Mouse (Mus musculus): ENCODE measurements around the gene AI661453. TPM values are rescaled to one million over a fixed set of nuclear protein-coding genes. Genes with fewer than 3 reads are reported as not detected.

Gene AI661453
- polyA plus RNA-seq, 1 experiment: 2.8 TPM

DNA sequence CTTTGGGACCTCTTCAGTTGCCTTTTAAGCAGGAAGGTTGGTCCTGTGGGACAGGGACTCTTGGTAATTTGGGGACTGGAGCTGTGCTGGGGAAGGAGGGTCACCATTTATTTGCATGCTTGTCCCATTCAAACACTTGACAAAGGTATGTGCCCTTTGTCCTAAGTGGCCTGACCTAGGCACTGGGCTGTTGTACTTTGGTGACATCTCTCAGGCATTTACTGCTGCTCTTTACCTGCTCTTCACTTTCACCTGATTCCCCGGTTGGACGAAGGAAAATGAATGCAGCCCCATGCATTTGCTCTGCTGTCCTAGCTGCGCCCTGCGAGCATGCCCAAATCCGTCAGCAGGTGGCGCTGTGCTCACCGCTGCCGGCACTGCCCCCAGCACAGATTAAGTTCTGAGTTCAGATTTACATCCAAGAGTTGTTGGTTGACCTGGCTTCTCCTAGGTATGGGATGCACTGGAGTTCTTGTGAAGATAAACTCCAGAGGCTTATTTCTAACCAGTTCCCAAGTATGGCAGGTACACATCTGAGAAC, 37.1 kb downstream of the AI661453 start:
- Histone ChIP-seq H3K4me1 (ENCODE audit: control insufficient read depth, insufficient read depth, low read length) (no peaks in the 10 kb centered on the region), H3K27ac (ENCODE audit: insufficient read depth, low read depth, low read length) (no peak overlapping the region), H3K4me3 (ENCODE audit: insufficient read depth, low read length) (no peak overlapping the region)
- TF ChIP-seq CTCF (IDR thresholded peaks at IDR 0.05; ENCODE audit: low read depth, low read length) (peak; percentile 82), POLR2A (IDR thresholded peaks at IDR 0.05; ENCODE audit: borderline replicate concordance, low read depth, low read length) (no peak)

DNA sequence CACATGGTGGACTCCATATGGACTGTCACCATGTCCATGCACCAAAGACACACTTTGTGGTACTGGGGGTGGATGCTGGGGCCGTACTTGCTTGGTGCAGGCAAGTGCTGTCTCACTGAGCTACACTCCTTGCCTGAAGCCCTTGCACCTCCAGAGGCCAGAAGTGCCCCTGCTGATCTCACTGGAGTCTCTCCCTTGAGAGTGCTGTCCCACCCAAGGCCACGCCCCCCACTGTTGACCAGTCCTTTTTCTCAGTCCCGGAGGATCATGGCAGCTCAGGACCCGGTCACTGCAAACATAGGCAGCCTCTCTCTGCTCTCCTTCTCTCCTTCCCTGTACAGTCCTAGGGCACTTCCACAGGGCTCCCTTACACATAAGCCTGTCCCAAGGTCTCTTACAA, 37.8 kb downstream of the AI661453 start:
- no peaks in the 10 kb centered on the region for H3K4me1 ChIP-seq (ENCODE audit: control insufficient read depth, insufficient read depth, low read length)
- H3K27ac ChIP-seq (ENCODE audit: insufficient read depth, low read depth, low read length): no peak overlapping the region
- no peak overlapping the region for H3K4me3 ChIP-seq (ENCODE audit: insufficient read depth, low read length)
- TF ChIP-seq POLR2A (IDR thresholded peaks at IDR 0.05; ENCODE audit: borderline replicate concordance, low read depth, low read length) (no peak), CTCF (IDR thresholded peaks at IDR 0.05; ENCODE audit: low read depth, low read length) (no peak)

DNA sequence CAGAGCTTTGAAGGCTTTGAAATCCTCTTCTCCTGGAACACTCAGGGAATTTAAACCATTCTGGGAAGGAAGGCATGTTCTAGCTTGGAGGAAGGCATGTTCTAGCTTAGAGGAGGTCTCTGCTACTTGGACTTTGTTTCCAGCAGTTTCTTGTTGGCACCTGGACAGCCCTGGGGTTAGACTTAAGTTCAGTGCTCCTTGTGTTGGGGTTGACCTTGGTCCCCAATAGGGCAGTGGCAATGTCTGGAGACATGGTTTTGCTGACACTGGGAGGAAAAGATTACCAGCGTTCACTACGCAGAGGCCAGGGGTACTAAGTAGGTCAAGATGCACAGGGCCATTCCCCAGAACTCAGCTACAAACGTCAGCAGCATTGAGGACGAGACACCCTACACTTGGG, 38.8 kb downstream of the AI661453 start:
- no peak for TF ChIP-seq CTCF (IDR thresholded peaks at IDR 0.05; ENCODE audit: low read depth, low read length)
- TF ChIP-seq POLR2A (IDR thresholded peaks at IDR 0.05; ENCODE audit: borderline replicate concordance, low read depth, low read length): no peak
- Histone ChIP-seq H3K4me1 (ENCODE audit: control insufficient read depth, insufficient read depth, low read length) (no peaks in the 10 kb centered on the region), H3K4me3 (ENCODE audit: insufficient read depth, low read length) (no peak overlapping the region), H3K27ac (ENCODE audit: insufficient read depth, low read depth, low read length) (no peak overlapping the region)

DNA sequence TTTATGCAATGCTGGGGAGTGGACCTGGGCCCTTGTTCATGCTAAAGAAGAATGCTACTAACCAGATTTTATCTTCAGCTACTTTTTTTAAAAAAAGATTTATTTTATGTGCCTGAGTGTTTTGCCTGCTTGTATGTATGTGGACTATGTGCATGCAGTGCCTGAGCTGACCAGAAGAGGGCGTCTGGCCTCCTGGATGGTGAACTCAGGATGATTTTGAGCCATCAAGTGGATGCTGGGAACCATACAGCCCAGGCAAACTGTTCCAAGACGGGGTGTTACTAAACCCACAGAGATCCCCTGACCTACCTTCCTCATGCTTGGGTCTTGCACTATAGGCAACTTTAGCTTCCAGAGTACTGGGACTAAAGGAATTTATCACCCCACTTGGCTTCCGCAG, 39.3 kb downstream of the AI661453 start:
- Histone ChIP-seq H3K27ac (ENCODE audit: insufficient read depth, low read depth, low read length) (no peak overlapping the region), H3K4me3 (ENCODE audit: insufficient read depth, low read length) (no peak overlapping the region), H3K4me1 (ENCODE audit: control insufficient read depth, insufficient read depth, low read length) (no peaks in the 10 kb centered on the region)
- 0 out of 2 replicates have a peak, but pooled peaks have one; percentile 15 for TF ChIP-seq CTCF (IDR thresholded peaks at IDR 0.05; ENCODE audit: low read depth, low read length)
- TF ChIP-seq POLR2A (IDR thresholded peaks at IDR 0.05; ENCODE audit: borderline replicate concordance, low read depth, low read length): no peak

DNA sequence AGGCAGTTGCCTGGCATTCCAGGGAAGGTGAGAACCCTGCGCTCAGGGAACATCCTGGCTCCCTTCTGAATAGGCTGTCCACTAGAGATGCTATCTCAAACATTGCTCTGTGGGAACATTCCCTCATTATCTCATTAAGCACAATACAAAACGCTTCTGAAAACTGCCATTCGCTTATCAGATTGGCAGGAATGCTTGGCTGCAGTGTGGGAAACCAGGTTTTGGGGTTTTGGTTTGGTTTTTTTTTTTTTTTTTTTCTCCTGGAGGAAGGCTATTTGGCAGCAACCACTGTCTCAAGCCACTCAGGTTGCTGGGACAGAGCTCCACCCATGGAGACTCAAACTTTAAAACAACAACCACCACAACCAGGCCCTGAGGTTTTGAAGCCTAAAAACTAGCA, 43.5 kb downstream of the AI661453 start:
- Histone ChIP-seq H3K4me3 (ENCODE audit: insufficient read depth, low read length) (no peak overlapping the region), H3K4me1 (ENCODE audit: control insufficient read depth, insufficient read depth, low read length) (0 out of 2 replicates have a peak, but pooled peaks cover 2% of the 10 kb centered on the region), H3K27ac (ENCODE audit: insufficient read depth, low read depth, low read length) (no peak overlapping the region)
- TF ChIP-seq POLR2A (IDR thresholded peaks at IDR 0.05; ENCODE audit: borderline replicate concordance, low read depth, low read length): no peak
- no peak for TF ChIP-seq CTCF (IDR thresholded peaks at IDR 0.05; ENCODE audit: low read depth, low read length)

DNA sequence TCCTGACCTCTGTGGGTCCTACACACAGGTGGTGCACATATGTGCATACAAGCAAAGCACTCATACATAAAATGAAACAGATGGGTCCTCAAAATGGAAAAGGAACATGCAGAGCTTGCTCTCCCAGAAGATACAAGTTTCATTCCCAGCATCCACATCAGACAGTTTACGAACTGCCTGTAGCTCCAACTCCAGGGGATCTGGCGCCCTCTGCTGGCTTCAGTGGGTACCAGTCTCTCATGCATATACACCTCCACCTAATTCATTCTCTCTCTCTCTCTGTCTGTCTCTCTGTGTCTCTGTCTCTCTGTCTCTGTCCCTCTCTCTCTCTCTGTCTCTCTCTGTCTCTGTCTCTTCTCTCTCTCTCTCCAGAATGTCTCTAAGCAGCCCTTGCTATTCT, 46.0 kb downstream of the AI661453 start:
- 0 out of 2 replicates have a peak, but pooled peaks cover 2% of the 10 kb centered on the region for H3K4me1 ChIP-seq (ENCODE audit: control insufficient read depth, insufficient read depth, low read length)
- no peak overlapping the region for H3K27ac ChIP-seq (ENCODE audit: insufficient read depth, low read depth, low read length)
- H3K4me3 ChIP-seq (ENCODE audit: insufficient read depth, low read length): no peak overlapping the region
- TF ChIP-seq POLR2A (IDR thresholded peaks at IDR 0.05; ENCODE audit: borderline replicate concordance, low read depth, low read length) (no peak), CTCF (IDR thresholded peaks at IDR 0.05; ENCODE audit: low read depth, low read length) (peak; percentile 77)

DNA sequence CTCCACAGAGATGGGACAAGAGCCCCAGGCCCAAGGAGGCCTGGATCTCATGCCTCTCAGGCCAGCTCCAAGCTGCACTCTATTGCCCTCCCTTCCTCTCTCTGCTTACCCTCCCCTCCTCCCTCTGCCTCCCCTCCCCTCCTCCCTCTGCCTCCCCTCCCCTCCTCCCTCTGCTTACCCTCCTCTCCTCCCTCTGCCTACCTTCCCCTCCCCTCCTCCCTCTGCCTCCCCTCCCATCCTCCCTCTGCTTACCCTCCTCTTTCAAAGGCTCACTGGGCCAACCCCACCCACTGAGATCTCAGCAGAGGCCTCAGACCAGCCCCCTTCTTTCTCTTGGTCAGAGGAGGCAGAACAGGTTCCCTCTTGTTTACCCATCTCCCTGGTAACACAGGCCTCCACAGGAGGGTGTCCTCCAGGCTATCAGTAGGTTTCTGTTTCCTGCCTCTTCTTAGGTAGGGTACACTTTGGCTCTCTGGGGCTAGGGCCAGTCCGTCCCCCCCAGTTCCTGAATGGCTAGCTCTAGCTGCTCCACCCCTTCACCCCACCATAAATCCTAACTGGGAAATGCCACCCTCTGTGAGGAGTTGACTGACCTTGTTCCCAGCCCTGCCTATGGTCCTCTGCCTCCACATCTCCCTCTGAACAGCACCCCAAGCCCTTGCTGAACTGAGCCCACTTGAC, 48.0 kb downstream of the AI661453 start:
- Histone ChIP-seq H3K4me3 (ENCODE audit: insufficient read depth, low read length) (no peak overlapping the region), H3K27ac (ENCODE audit: insufficient read depth, low read depth, low read length) (no peak overlapping the region), H3K4me1 (ENCODE audit: control insufficient read depth, insufficient read depth, low read length) (0 out of 2 replicates have a peak, but pooled peaks cover 2% of the 10 kb centered on the region)
- no peak for TF ChIP-seq CTCF (IDR thresholded peaks at IDR 0.05; ENCODE audit: low read depth, low read length)
- no peak for TF ChIP-seq POLR2A (IDR thresholded peaks at IDR 0.05; ENCODE audit: borderline replicate concordance, low read depth, low read length)

DNA sequence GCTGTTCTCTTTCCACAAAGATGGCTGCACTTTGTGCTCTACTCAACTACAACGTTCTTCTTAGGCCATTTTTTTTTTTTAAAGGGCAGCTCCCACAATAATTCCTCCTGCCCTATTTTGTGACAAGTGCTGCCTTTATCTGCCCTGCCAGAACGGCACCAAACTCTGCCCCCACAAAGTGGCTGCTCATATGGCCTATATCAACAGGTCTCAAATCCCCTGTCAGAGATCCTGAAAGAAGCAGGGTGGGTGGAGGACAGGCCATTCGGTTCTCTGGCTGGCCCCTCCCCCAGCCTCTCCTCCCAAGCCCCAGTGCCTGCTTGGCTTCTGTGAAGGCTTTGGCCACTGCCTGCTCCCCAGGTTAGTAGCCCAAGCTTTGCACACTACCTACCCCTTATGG, 48.6 kb downstream of the AI661453 start:
- no peak overlapping the region for H3K27ac ChIP-seq (ENCODE audit: insufficient read depth, low read depth, low read length)
- H3K4me3 ChIP-seq (ENCODE audit: insufficient read depth, low read length): no peak overlapping the region
- TF ChIP-seq POLR2A (IDR thresholded peaks at IDR 0.05; ENCODE audit: borderline replicate concordance, low read depth, low read length) (no peak), CTCF (IDR thresholded peaks at IDR 0.05; ENCODE audit: low read depth, low read length) (no peak)
- H3K4me1 ChIP-seq (ENCODE audit: control insufficient read depth, insufficient read depth, low read length): 0 out of 2 replicates have a peak, but pooled peaks cover 2% of the 10 kb centered on the region

DNA sequence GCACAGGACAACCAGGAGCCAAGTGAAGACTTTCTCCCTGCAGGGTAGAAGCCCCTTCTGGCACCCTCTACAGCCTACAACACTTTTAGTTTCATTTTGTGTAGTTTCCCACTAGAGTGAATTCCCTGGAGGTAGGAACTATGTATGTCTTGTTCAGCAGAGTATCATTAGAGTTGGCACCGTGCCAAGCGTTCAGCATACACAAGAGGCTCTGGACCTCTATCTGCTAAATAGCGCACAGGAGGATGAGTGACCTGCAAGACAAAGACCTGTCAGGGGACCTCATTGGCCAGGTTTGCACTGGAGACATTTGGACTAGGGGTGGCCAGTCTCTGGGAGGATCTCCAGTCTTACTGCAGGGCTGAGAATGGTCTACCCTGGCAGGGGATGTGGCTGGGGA, 49.4 kb downstream of the AI661453 start:
- TF ChIP-seq POLR2A (IDR thresholded peaks at IDR 0.05; ENCODE audit: borderline replicate concordance, low read depth, low read length) (no peak), CTCF (IDR thresholded peaks at IDR 0.05; ENCODE audit: low read depth, low read length) (no peak)
- Histone ChIP-seq H3K4me3 (ENCODE audit: insufficient read depth, low read length) (no peak overlapping the region), H3K27ac (ENCODE audit: insufficient read depth, low read depth, low read length) (no peak overlapping the region)

DNA sequence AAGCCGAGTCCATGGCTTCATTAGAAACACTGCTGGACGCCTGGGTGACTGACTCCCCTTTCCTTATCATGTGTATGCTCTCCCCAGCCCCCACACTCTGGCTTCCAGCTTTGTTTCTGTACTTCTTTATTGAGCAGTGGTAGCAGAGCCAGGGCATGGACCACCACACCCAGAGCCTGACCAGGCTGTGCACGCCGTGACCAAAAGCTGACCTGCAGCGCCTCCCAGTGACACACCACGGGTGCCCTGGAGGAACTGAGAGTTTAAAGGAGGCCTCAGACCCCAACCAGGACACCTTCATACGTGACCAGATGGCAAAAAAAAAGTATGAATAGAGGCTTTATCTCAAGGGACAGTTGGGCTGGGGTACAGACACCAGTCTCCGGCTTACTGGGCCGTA, 54.4 kb downstream of the AI661453 start:
- no peak for TF ChIP-seq POLR2A (IDR thresholded peaks at IDR 0.05; ENCODE audit: borderline replicate concordance, low read depth, low read length)
- no peak for TF ChIP-seq CTCF (IDR thresholded peaks at IDR 0.05; ENCODE audit: low read depth, low read length)
- H3K4me1 ChIP-seq (ENCODE audit: control insufficient read depth, insufficient read depth, low read length): no peaks in the 10 kb centered on the region
- no peak overlapping the region for H3K4me3 ChIP-seq (ENCODE audit: insufficient read depth, low read length)

More for the DNA sequence above, 49.4 kb downstream of the AI661453 start:
- 0 out of 2 replicates have a peak, but pooled peaks cover 2% of the 10 kb centered on the region for H3K4me1 ChIP-seq (ENCODE audit: control insufficient read depth, insufficient read depth, low read length)

More for the DNA sequence above, 54.4 kb downstream of the AI661453 start:
- H3K27ac ChIP-seq (ENCODE audit: insufficient read depth, low read depth, low read length): no peak overlapping the region

Data from bone marrow macrophage, adult 2 months (primary cell).